Mouse (Mus musculus) G1E (cell line): ENCODE data around the gene Srebf2. TPM values are rescaled to one million over a fixed set of nuclear protein-coding genes. Genes with fewer than 3 reads are reported as not detected.

Experiments used
- ATAC-seq: 2 replicates; pipeline ENCODE4 v1.8.0; 2016; ENCODE audit warnings: mild to moderate bottlenecking; ENCODE audit not compliant: insufficient number of reproducible peaks, poor library complexity, low FRiP score, severe bottlenecking; ENCODE audit errors: extremely low read depth
- DNase-seq: peaks from one replicate; pipeline ENCODE4 v3.0.0; 2012; ENCODE audit warnings: low spot score
- H3K27me3 ChIP-seq: 2 replicates; pipeline ENCODE4 v1.6.1; 2012; ENCODE audit warnings: mild to moderate bottlenecking, low read length, inconsistent platforms; ENCODE audit not compliant: insufficient read depth
- H3K36me3 ChIP-seq: replicated peaks from 2 replicates; pipeline ENCODE3; 2012; ENCODE audit warnings: mild to moderate bottlenecking, inconsistent platforms
- H3K4me1 ChIP-seq: 2 replicates; pipeline ENCODE4 v1.6.1; 2012; ENCODE audit warnings: low read depth, low read length, inconsistent platforms, mixed read lengths; ENCODE audit not compliant: insufficient read depth
- H3K4me3 ChIP-seq: 2 replicates; pipeline ENCODE4 v1.5.1; 2012; ENCODE audit warnings: low read depth, mild to moderate bottlenecking, inconsistent platforms, low read length, moderate library complexity, mixed read lengths
- H3K9me3 ChIP-seq: replicated peaks from 2 replicates; pipeline ENCODE4 v1.6.1; 2012; ENCODE audit warnings: inconsistent platforms
- CTCF ChIP-seq: IDR thresholded peaks from 2 replicates; pipeline ENCODE4 v1.5.1; 2012; ENCODE audit warnings: low read depth, low read length, inconsistent platforms, mixed read lengths
- GATA1 ChIP-seq: IDR thresholded peaks from 2 replicates; pipeline ENCODE4 v1.6.1; 2012; ENCODE audit warnings: borderline replicate concordance, low read length, inconsistent platforms, mixed read lengths
- GATA2 ChIP-seq: IDR thresholded peaks from 2 replicates; pipeline ENCODE4 v1.6.1; 2012; ENCODE audit warnings: low read depth, low read length, inconsistent platforms, borderline replicate concordance
- POLR2AphosphoS5 ChIP-seq: IDR thresholded peaks from 2 replicates; pipeline ENCODE4 v1.6.1; 2012; ENCODE audit warnings: low read depth, low read length, inconsistent platforms; ENCODE audit not compliant: insufficient replicate concordance
- TAL1 ChIP-seq: conservative IDR thresholded peaks from 2 replicates; pipeline ENCODE4 v1.6.1; 2012; ENCODE audit warnings: low read depth, low read length, inconsistent platforms, mixed read lengths
- polyA plus RNA-seq: library from polyadenylated mRNA; stranded (reverse); fragments of >175 nt; gene quantifications from 2 replicates; pipeline ENCODE4 v1.2.3, GENCODE M21; 2012
- total RNA-seq, 2 experiments: library from RNA; stranded (forward) in 1 of 2; stranded (reverse) in 1 of 2; fragments of 200-1000 nt in 1 of 2; fragments of >200 nt in 1 of 2; fragmentation: Nextera tagmentation in 1 of 2; gene quantifications; 2 replicates each; pipeline ENCODE4 v1.2.3; 2014 to 2017

Gene Srebf2
- total and polyA plus RNA-seq, 3 experiments: 48.5 to 440 (median 164) TPM

- H3K4me3 ChIP-seq: no peak overlapping the region; the same call in 1 of the 2 replicates
- H3K9me3 ChIP-seq: peaks cover 21% of the 10 kb centered on the region
- ATAC-seq: no peak
- peaks cover 100% of the 10 kb centered on the region for H3K36me3 ChIP-seq
- H3K4me1 ChIP-seq: peaks cover 63% of the 10 kb centered on the region
- TF ChIP-seq GATA1: no peak
- TF ChIP-seq CTCF: no peak
- H3K27me3 ChIP-seq: peaks cover 4% of the 10 kb centered on the region; the same call in 1 of the 2 replicates
- no peak for DNase-seq
These were observed 37.7 kb downstream of the Srebf2 start for GRCm38 (mm10) chr15:82184656-82185055.

GRCm38 (mm10) chr15:82185062-82185783, 38.2 kb downstream of the Srebf2 start:
- H3K9me3 ChIP-seq: peaks cover 16% of the 10 kb centered on the region
- peaks cover 100% of the 10 kb centered on the region for H3K36me3 ChIP-seq
- H3K27me3 ChIP-seq: peaks cover 4% of the 10 kb centered on the region; the same call in 1 of the 2 replicates
- peaks cover 65% of the 10 kb centered on the region for H3K4me1 ChIP-seq
- ATAC-seq (no peak), DNase-seq (no peak)
- TF ChIP-seq TAL1: no peak
- no peak for TF ChIP-seq GATA1
- no peak for TF ChIP-seq GATA2
- TF ChIP-seq CTCF: no peak
- no peak for TF ChIP-seq POLR2AphosphoS5
- H3K4me3 ChIP-seq: peak overlapping the region; percentile 47; the same call in 1 of the 2 replicates

- DNase-seq (peak; percentile 39), ATAC-seq (no peak)
- peaks cover 14% of the 10 kb centered on the region for H3K9me3 ChIP-seq
- no peak overlapping the region; the same call in 1 of the 2 replicates for H3K4me3 ChIP-seq
- H3K4me1 ChIP-seq: peaks cover 64% of the 10 kb centered on the region
- H3K27me3 ChIP-seq: peaks cover 4% of the 10 kb centered on the region; the same call in 1 of the 2 replicates
- TF ChIP-seq GATA2 (no peak), TAL1 (peak; percentile 48; the same call in 1 of the 2 replicates)
- peaks cover 100% of the 10 kb centered on the region for H3K36me3 ChIP-seq
These were observed 39.1 kb downstream of the Srebf2 start for GRCm38 (mm10) chr15:82186131-82186530.

GRCm38 (mm10) chr15:82186931-82187330, 40.0 kb downstream of the Srebf2 start:
- Histone ChIP-seq H3K4me3 (no peak overlapping the region), H3K4me1 (peaks cover 61% of the 10 kb centered on the region), H3K27me3 (peaks cover 2% of the 10 kb centered on the region; the same call in 1 of the 2 replicates), H3K9me3 (peaks cover 10% of the 10 kb centered on the region), H3K36me3 (peaks cover 100% of the 10 kb centered on the region)
- no peak for TF ChIP-seq TAL1
- no peak for TF ChIP-seq POLR2AphosphoS5
- no peak for TF ChIP-seq GATA1
- TF ChIP-seq CTCF: no peak
- no peak for TF ChIP-seq GATA2
- ATAC-seq (no peak), DNase-seq (no peak)

GRCm38 (mm10) chr15:82187401-82187800, 40.4 kb downstream of the Srebf2 start:
- ATAC-seq (no peak), DNase-seq (no peak)
- Histone ChIP-seq H3K9me3 (peaks cover 6% of the 10 kb centered on the region), H3K4me1 (peaks cover 58% of the 10 kb centered on the region), H3K36me3 (peaks cover 100% of the 10 kb centered on the region), H3K4me3 (no peak overlapping the region), H3K27me3 (no peaks in the 10 kb centered on the region)
- TF ChIP-seq GATA1 (no peak), POLR2AphosphoS5 (no peak), CTCF (no peak), GATA2 (no peak), TAL1 (no peak)

GRCm38 (mm10) chr15:82187924-82188323, 40.9 kb downstream of the Srebf2 start:
- H3K27me3 ChIP-seq: no peaks in the 10 kb centered on the region
- no peak overlapping the region for H3K4me3 ChIP-seq
- peaks cover 56% of the 10 kb centered on the region for H3K4me1 ChIP-seq
- DNase-seq: no peak
- peaks cover 100% of the 10 kb centered on the region for H3K36me3 ChIP-seq
- peaks cover 4% of the 10 kb centered on the region; the same call in 1 of the 2 replicates for H3K9me3 ChIP-seq
- no peak for ATAC-seq
- TF ChIP-seq CTCF (no peak), POLR2AphosphoS5 (no peak), GATA1 (no peak), GATA2 (no peak), TAL1 (no peak)
